Mouse (Mus musculus) urinary bladder, postnatal 4 days (tissue): ENCODE measurements around the gene Ranbp17.

ENCODE experiments used
- DNase-seq, 2 experiments: peaks; one replicate each; pipeline ENCODE4 v3.0.0; 2021 to 2022; ENCODE audit warnings: low spot score in 2 of 2

Gene Ranbp17

DNA sequence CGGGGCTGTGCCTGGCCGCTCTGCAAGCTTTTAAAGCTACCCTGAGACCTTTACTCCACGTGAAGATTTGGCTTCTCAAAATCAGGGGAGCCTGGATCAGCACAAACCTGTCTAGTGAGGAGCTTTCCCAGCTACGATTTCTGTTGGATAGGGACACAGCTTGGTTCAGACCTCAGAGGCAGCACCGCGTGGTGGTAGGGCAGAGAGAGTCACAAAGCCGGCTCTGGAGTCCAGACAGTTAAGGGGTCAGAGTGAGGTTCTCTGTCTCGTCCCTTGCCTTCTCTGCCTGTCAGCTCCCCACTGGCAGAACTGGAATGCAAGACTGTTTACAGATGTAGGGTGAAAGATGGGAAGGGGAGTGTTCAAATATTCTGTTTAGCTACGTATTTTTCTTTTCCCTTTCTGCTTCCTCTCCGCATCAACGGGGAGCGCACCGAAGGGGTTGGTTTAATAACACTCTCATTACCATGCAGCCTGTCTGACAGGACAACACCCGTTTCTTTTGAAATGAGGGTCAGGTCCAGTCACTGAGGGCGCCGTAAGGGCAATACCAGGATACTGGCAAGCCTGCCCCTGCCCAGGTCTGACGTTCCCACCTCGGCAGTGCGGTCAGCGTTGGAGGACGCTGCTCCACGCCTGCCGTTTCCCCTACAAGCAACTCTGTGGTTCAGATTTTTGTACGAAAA lies 317.0 kb downstream of the Ranbp17 start:
- no peak for DNase-seq

DNA sequence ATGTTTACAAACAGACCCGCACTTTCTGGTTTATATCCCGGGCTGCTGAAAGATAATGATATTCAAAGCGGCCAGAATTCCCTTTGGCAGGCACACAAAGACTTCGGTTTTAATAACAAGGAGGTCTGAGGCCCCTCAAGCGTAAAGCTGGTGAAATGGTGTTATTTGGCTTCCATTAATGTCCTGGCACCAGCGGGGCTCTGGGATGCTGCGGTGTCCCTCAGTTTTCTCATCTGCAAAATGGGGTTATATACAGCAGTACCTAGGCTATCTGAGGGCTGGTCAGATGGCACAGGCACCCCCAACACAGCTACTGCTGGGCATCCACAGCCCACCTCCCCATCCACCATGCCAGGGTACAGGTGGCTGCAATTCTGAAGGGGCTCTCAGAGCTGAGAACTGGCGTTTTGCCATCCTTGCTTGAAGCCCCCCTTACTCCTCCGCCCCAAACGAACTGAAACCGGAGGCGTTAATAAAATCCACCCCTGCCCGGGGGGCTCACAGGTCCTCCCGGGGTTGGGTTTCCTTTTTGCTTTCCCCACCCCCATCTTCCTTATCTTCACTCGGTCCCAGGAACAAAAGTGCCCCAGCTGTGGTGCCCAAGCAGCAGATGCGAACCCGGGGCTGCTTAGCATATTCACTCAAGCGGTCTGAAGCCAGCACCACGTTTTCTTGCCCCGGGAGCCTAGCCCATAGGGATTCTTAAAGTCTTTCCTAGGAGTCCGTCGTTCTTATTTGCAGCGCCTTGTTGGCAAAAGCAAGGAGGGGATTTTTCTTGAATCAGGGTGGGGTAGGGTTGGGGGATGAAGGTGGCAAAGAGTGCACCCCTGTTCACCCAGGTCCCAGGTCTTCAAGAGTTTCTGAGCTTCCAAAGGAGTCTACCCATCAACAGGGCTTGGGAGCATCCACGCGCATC lies 317.8 kb downstream of the Ranbp17 start:
- no peak for DNase-seq

GRCm38 (mm10) chr11:33195061-33195460 lies 318.5 kb downstream of the Ranbp17 start:
- no peak for DNase-seq

GRCm38 (mm10) chr11:33193695-33194094 lies 319.9 kb downstream of the Ranbp17 start:
- no peak for DNase-seq

DNA sequence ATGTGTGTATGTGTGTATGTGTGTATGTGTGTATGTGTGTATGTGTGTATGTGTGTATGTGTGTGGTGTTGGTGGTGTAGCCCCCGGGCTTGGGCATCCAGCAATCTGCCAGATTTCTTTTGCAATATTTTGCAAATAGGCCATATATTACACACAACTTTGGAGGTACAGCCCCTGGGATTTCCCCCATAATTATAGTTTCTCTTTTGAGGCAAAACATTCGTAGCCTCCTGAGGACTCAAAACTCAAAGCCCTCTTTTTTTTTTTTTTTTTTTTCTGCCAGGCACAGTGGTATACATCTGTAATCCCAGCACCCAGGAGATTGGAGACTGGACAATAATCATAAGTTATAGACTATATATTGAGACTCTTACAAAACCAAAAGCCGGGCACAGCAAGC lies 331.7 kb downstream of the Ranbp17 start:
- DNase-seq: no peak

DNA sequence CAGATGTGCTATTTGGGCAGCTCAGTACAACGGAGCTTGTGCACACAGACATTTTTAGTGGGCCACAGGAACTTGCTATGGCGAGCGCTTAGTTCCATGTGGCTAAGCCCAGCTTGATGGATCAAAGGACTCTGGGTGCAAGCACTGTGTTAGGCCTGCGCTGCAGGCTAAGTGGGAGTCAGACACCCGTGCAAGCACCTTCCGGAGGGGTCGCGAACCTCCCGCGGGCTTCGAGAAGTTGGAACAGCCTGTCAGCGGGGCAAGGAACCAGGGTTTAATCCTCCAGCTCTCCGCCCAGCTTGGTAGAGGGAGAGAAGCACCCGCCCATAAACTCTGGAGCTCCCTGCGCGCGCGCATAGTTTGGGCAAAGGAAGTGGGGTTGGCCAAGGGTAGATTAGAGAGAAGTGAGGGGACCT lies 332.8 kb downstream of the Ranbp17 start:
- DNase-seq: no peak

DNA sequence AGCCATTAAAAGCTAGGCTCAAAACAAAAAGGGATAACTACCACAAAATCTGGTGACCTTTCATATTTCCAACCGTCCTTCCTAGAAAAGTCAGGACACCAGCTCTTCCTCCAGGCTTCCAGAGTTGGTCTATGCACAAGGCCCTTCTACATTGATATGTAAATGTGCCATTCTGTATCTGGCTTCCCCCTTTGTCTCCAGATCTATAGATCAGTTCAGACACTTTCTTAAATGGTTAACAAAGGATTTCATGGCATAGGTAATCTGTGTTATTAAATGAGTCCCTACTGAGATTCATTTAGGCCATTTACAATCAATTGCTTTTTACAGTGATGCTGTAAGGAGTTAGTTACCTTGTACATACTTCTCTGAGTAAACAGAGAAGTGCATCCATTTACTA lies 333.7 kb downstream of the Ranbp17 start:
- DNase-seq: no peak

DNA sequence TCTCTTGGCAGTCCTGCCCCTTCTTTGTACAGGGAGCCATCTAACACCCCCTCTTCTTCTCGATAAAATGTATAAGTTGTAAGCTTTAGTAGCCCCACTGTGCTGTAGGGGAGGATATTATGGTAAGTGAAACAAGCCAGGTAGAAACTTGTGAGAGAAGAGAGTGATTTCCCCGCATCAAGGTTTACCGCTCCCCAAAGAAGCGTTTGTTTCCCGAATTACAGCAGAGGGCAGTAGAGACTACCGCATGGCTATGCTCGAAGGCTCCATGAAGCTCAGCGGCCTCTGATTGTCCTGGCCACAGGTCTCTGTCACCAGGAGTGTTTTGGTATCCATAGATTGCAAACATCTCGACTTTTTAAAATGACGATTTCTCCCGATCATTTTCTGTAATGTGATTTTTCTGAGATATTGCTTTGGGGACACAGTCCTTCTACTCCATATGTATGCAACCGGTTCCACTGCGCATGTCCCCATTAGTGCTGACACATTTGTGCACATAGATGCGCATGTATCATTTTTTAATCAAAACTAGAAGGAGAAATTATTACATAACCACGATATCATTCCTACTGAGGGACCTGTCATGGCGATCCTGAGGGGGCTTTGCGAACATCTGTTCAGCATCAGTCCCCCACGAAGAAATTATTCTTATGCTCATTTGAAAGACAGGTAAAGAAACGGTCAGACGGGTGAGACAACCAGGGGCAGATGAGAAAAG lies 336.9 kb downstream of the Ranbp17 start:
- no peak for DNase-seq

- DNase-seq: no peak
Observed at GRCm38 (mm10) chr11:33175768-33176167, 337.8 kb downstream of the Ranbp17 start.

DNA sequence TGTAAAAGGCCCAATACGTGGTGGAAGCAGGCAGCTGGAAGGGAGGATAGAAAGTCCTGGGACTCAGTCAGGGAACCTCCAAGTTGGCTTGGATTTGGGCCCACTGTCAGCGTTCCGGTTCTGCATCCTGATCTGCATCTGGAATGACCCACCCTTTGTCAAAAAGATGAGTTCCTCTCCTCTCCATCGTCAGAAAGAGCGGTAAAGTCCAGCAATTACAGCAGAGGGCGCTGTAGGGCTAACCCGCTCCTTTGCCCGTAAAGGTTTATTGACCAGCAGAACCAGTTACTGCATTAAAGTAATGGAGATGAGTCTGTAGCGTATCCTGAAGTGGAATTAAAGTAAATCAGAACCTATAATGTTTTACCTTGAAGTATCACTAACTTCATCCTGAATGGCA lies 343.1 kb downstream of the Ranbp17 start:
- peak in 1 of 2 experiments; percentile 71 for DNase-seq

DNA sequence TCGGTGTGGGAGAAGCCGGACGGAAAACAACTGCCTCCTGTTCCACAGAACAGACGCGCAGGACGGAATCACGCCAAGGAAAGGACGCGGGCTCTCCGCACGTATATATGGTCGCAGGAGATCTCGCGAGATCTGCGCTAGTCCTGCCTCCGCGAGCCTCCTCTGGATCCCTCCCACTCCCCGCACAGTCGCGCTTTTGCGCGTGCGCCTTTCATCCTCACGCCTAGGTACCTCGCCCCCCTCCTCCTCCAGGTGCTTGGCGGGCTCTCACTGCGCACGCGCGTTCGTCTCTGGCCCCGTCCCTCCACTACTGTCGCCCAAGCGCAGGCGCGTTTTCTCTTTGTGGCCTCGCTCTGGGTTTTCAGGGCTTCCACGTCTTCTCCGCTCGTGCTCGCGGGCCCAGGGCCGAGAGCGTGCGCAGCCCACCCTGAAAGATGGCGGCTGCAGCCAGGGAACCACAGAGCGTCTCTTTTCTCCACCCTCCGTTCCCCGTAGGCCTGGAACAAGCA lies 350.5 kb downstream of the Ranbp17 start, which contains the start of gene Npm1:
Gene Npm1, minus strand, starts transcription at position 209 of the 509 bp plus-strand sequence.
- DNase-seq: peak; percentile 100

DNA sequence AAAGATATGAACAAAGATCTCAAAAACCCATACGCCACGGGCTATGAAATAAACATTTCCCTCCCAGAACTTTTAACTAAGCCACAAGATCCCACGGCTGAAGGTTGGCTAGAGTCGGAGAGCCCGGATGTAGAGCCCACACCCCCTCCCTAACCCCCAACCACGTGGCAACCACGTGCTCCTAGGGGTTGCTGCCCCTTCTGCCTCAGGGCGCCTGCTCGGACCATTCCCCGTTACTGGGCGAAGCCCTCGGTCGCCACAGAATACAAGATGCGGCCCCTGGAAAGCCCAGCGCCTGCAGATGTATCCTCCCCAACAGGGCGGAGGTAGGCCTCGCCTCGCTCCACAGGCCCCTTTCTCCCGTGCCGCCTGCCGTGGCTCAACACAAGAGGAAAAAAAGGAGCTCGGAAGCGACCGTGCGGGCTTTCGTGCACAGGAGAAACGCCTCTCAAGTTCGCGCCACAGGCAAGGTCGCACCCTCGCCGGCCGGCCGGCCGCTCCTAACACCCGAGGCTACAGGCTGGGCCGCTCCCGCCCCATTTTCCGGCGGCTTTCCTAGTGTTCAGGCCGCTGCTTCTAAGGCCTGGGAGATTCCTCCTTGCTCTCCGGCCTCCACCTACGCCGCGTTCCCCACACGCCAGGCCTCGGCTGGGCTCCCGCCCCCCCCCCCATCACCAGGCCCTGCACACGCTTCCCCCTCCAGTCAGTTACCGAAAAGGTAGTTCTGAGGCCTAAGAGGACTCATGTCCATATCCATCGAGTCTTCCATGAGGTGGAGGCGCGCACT lies 351.1 kb downstream of the Ranbp17 start:
- DNase-seq: peak; percentile 68 to 74
